Mouse (Mus musculus) thymus, adult 2 months (tissue): Measurements from ENCODE around the gene Foxf1.

Experiments
- CTCF ChIP-seq: fragments of 200-500 bp; IDR thresholded peaks from 2 replicates; pipeline ENCODE4 v1.5.1; 2012; ENCODE audit warnings: mild to moderate bottlenecking, control low read depth, low read length, moderate library complexity, borderline replicate concordance; ENCODE audit not compliant: control insufficient read depth, poor library complexity, insufficient read depth; ENCODE audit errors: extremely low read depth
- POLR2A ChIP-seq: fragments of 200-500 bp; IDR thresholded peaks from 2 replicates; pipeline ENCODE4 v1.6.1; 2012; ENCODE audit warnings: mild to moderate bottlenecking, low read length, control low read depth, moderate library complexity; ENCODE audit not compliant: control insufficient read depth, poor library complexity, insufficient read depth; ENCODE audit errors: extremely low read depth

DNA sequence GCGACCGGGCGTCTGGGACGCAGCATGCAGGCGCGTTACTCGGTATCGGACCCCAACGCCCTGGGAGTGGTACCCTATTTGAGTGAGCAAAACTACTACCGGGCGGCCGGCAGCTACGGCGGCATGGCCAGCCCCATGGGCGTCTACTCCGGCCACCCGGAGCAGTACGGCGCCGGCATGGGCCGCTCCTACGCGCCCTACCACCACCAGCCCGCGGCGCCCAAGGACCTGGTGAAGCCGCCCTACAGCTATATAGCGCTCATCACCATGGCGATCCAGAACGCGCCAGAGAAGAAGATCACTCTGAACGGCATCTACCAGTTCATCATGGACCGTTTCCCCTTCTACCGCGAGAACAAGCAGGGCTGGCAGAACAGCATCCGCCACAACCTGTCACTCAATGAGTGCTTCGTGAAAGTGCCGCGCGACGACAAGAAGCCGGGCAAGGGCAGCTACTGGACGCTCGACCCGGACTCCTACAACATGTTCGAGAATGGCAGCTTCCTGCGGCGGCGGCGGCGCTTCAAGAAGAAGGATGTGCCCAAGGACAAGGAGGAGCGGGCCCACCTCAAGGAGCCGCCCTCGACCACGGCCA lies 32.5 kb downstream of the Foxf1 start:
- TF ChIP-seq CTCF = no peak
- TF ChIP-seq POLR2A = no peak
